Mouse (Mus musculus) embryonic fibroblast, embryonic 13.5 days (primary cell): ENCODE results near the gene Hist1h4i.
"Not testable (repeated sequence)": the region's sequence is repeated elsewhere in the genome, so short reads cannot be mapped to it uniquely, and the experiment has no call there.

Source experiments
- CTCF ChIP-seq: IDR thresholded peaks from 2 replicates; pipeline ENCODE4 v1.5.1; 2011; ENCODE audit warnings: mild to moderate bottlenecking, control low read depth, low read length, moderate library complexity, borderline replicate concordance; ENCODE audit not compliant: insufficient read depth
- POLR2A ChIP-seq: IDR thresholded peaks from 2 replicates; pipeline ENCODE4 v1.6.1; 2011; ENCODE audit warnings: low read depth, mild to moderate bottlenecking, control low read depth, low read length, moderate library complexity

GRCm38 (mm10) chr13:22035267-22036148 is 5.7 kb downstream of the Hist1h4i start, which contains the start of the genes Hist1h2ah and Hist1h2bk:
- TF ChIP-seq CTCF: not testable (repeated sequence)
- peak; percentile 56 for TF ChIP-seq POLR2A
